Mouse (Mus musculus): ENCODE measurements around the gene Fgf2. TPM values are rescaled to one million over a fixed set of nuclear protein-coding genes. Genes with fewer than 3 reads are reported as not detected.

Gene Fgf2
- 5.7 TPM for polyA plus RNA-seq (2014; fragmentation: Illumina TruSeq; extraction: RNeasy Lipid Tissue Mini Kit (QIAGEN cat#74804); ENCODE audit: low read depth, low replicate concordance)

GRCm38 (mm10) chr3:37348221-37349165 is at the start of gene Fgf2:
Fgf2 (plus strand) TSS chr3:37348346.

GRCm38 (mm10) chr3:37312370-37312941 is 35.7 kb upstream of the Fgf2 start, which contains the start of the genes Bbs12 and Cetn4:
Bbs12 (plus strand) TSS chr3:37312554.
Cetn4 (minus strand) TSS chr3:37312708.

GRCm38 (mm10) chr3:37419458-37419991 is 71.4 kb downstream of the Fgf2 start, which contains the start of gene Spata5:
Spata5 (plus strand) TSS chr3:37419896.

GRCm38 (mm10) chr3:37420072-37420471 is 71.9 kb downstream of the Fgf2 start, which contains the start of gene Nudt6:
Nudt6 (minus strand) TSS chr3:37420211.

Other genes starting within 250 kb of the Fgf2 start
- gene Il2, start 222.4 kb upstream of the Fgf2 start, polyA plus RNA-seq (2014; fragmentation: Illumina TruSeq; extraction: RNeasy Lipid Tissue Mini Kit (QIAGEN cat#74804); ENCODE audit: low read depth, low replicate concordance): 0.80 TPM
- gene Il21, start 115.7 kb upstream of the Fgf2 start, polyA plus RNA-seq (2014; fragmentation: Illumina TruSeq; extraction: RNeasy Lipid Tissue Mini Kit (QIAGEN cat#74804); ENCODE audit: low read depth, low replicate concordance): 1.1 TPM
- 10.7 TPM for gene Bbs12, start 35.8 kb upstream of the Fgf2 start, polyA plus RNA-seq (2014; fragmentation: Illumina TruSeq; extraction: RNeasy Lipid Tissue Mini Kit (QIAGEN cat#74804); ENCODE audit: low read depth, low replicate concordance)
- gene Cetn4, start 35.6 kb upstream of the Fgf2 start, polyA plus RNA-seq (2014; fragmentation: Illumina TruSeq; extraction: RNeasy Lipid Tissue Mini Kit (QIAGEN cat#74804); ENCODE audit: low read depth, low replicate concordance): 1,980 TPM
- gene Spata5, start 71.5 kb downstream of the Fgf2 start, polyA plus RNA-seq (2014; fragmentation: Illumina TruSeq; extraction: RNeasy Lipid Tissue Mini Kit (QIAGEN cat#74804); ENCODE audit: low read depth, low replicate concordance): 135 TPM
- 1.2 TPM for gene Nudt6, start 71.9 kb downstream of the Fgf2 start, polyA plus RNA-seq (2014; fragmentation: Illumina TruSeq; extraction: RNeasy Lipid Tissue Mini Kit (QIAGEN cat#74804); ENCODE audit: low read depth, low replicate concordance)

Data from testis, adult 10 weeks (tissue).